Mouse (Mus musculus): ENCODE results near the gene Scnn1a.

- TF ChIP-seq POLR2A (IDR thresholded peaks at IDR 0.05; ENCODE audit: borderline replicate concordance, extremely low read depth, insufficient read depth, insufficient read length, poor library complexity, severe bottlenecking) = no peak
- no peak for TF ChIP-seq CTCF (IDR thresholded peaks at IDR 0.05; ENCODE audit: borderline replicate concordance, extremely low read depth, insufficient read depth, insufficient read length)
Observed at GRCm38 (mm10) chr6:125340244-125340643, 19.8 kb downstream of the Scnn1a start.
